Comparison of ENCODE assay signal across 24 mouse cellular contexts in the genomic region with DNA sequence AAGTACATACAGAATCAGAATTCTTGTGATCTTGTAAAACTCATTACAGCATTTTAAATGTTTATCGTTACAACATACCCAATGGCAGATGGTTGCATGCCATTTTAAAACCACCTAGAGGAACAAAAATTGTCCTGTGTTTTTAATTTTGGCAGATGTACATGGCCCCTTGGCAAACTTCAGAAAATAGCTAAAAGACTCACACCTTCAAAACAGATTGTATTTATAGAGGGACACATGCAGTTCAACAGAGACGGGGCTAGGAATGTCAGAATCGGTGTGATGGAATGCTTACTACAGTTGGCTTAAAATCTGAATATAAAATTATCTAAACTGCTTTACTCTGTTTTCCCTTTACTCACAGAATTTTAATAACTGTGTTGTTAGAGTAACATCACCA.
DNase-seq lines count a peak whose midpoint lies in the region; ATAC-seq lines count a peak whose summit lies in the region.
"Had no signal": no experiment of that assay in that cellular context is flagged by ENCODE, and none has a peak within 500 bp of the region (broad histone marks: within the 10 kb centered on the region; RNA-seq: fewer than 3 reads in every experiment).

No protein-coding gene starts in this region.

- no peaks in the 10 kb centered on the region for H3K36me3 ChIP-seq in forebrain, embryonic 14.5 days (ENCODE audit: control insufficient read depth, insufficient read depth, low read length)
- H3K36me3 ChIP-seq in forebrain, embryonic 12.5 days (replicated peaks) = no peaks in the 10 kb centered on the region
- H3K36me3 ChIP-seq in forebrain, embryonic 16.5 days (ENCODE audit: control insufficient read depth, insufficient read depth) = no peaks in the 10 kb centered on the region
- H3K36me3 ChIP-seq in forebrain, embryonic 13.5 days (ENCODE audit: poor library complexity, severe bottlenecking) = no peaks in the 10 kb centered on the region
- H3K36me3 ChIP-seq: embryonic facial prominence, embryonic 10.5 days; embryonic facial prominence, embryonic 12.5 days; G1E had no signal

- H3K9ac ChIP-seq in forebrain, embryonic 14.5 days (ENCODE audit: low read length) = no peak overlapping the region
- no peak overlapping the region for H3K9ac ChIP-seq in forebrain, embryonic 12.5 days
- no peak overlapping the region for H3K9ac ChIP-seq in forebrain, embryonic 16.5 days (replicated peaks; ENCODE audit: low read depth, low read length)
- no peak overlapping the region for H3K9ac ChIP-seq in forebrain, embryonic 13.5 days
- H3K9ac ChIP-seq: embryonic facial prominence, embryonic 12.5 days had no signal

- H3K4me3 ChIP-seq in forebrain, embryonic 14.5 days (ENCODE audit: low read depth, low read length) = no peak overlapping the region
- no peak overlapping the region for H3K4me3 ChIP-seq in forebrain, embryonic 12.5 days (replicated peaks)
- no peak overlapping the region for H3K4me3 ChIP-seq in forebrain, embryonic 16.5 days (replicated peaks; ENCODE audit: low read length)
- no peak overlapping the region for H3K4me3 ChIP-seq in forebrain, embryonic 13.5 days
- H3K4me3 ChIP-seq: embryonic facial prominence, embryonic 10.5 days; embryonic facial prominence, embryonic 12.5 days; gastrocnemius, adult 2 months had no signal

- WGBS in forebrain, embryonic 14.5 days = 79% methylated on average over 3 of the region's 3 CpGs
- 93% methylated on average over 3 of the region's 3 CpGs for WGBS in forebrain, embryonic 12.5 days
- whole genome bisulfite sequencing in forebrain, embryonic 16.5 days = 62% methylated on average over 3 of the region's 3 CpGs
- WGBS in forebrain, embryonic 13.5 days = 85% methylated on average over 3 of the region's 3 CpGs

- no peak overlapping the region for H3K4me2 ChIP-seq in forebrain, embryonic 14.5 days (ENCODE audit: low read length)
- H3K4me2 ChIP-seq in forebrain, embryonic 12.5 days = no peak overlapping the region
- H3K4me2 ChIP-seq in forebrain, embryonic 16.5 days (ENCODE audit: low read length) = no peak overlapping the region
- H3K4me2 ChIP-seq in forebrain, embryonic 13.5 days = no peak overlapping the region
- H3K4me2 ChIP-seq: embryonic facial prominence, embryonic 12.5 days had no signal

- H3K27me3 ChIP-seq in forebrain, embryonic 14.5 days (replicated peaks; ENCODE audit: control insufficient read depth, insufficient read depth, low read length) = no peaks in the 10 kb centered on the region
- no peaks in the 10 kb centered on the region for H3K27me3 ChIP-seq in forebrain, embryonic 12.5 days
- H3K27me3 ChIP-seq in forebrain, embryonic 16.5 days (replicated peaks; ENCODE audit: control insufficient read depth, insufficient read depth, low read length) = no peaks in the 10 kb centered on the region
- H3K27me3 ChIP-seq in forebrain, embryonic 13.5 days = no peaks in the 10 kb centered on the region
- H3K27me3 ChIP-seq: CH12.LX; embryonic facial prominence, embryonic 12.5 days; Patski had no signal

- H3K27ac ChIP-seq in forebrain, embryonic 14.5 days (ENCODE audit: low read depth, low read length) = no peak overlapping the region
- no peak overlapping the region for H3K27ac ChIP-seq in forebrain, embryonic 12.5 days
- H3K27ac ChIP-seq in forebrain, embryonic 16.5 days (ENCODE audit: low read length) = no peak overlapping the region
- H3K27ac ChIP-seq in forebrain, embryonic 13.5 days = no peak overlapping the region
- H3K27ac ChIP-seq: embryonic facial prominence, embryonic 10.5 days; embryonic facial prominence, embryonic 12.5 days; gastrocnemius, adult 2 months had no signal

- 0 out of 2 replicates have a peak, but pooled peaks have one; percentile 23 for ATAC-seq in forebrain, embryonic 14.5 days
- ATAC-seq in forebrain, embryonic 12.5 days (ENCODE audit: low FRiP score) = no peak
- peak; percentile 67 for ATAC-seq in forebrain, embryonic 16.5 days
- ATAC-seq in forebrain, embryonic 13.5 days = no peak; the same call in 1 of the 2 replicates
- ATAC-seq: activated CD4-positive, CD25-positive, alpha-beta regulatory T cell, adult 4 months; CD4-positive, CD25-positive, alpha-beta regulatory T cell, adult 4 months; Patski had no signal

- no peaks in the 10 kb centered on the region for H3K9me3 ChIP-seq in forebrain, embryonic 14.5 days (replicated peaks; ENCODE audit: control insufficient read depth, low read length)
- H3K9me3 ChIP-seq in forebrain, embryonic 12.5 days = no peaks in the 10 kb centered on the region
- H3K9me3 ChIP-seq in forebrain, embryonic 16.5 days (ENCODE audit: control insufficient read depth, low read length) = no peaks in the 10 kb centered on the region
- H3K9me3 ChIP-seq in forebrain, embryonic 13.5 days (replicated peaks) = no peaks in the 10 kb centered on the region
- H3K9me3 ChIP-seq: embryonic facial prominence, embryonic 10.5 days; embryonic facial prominence, embryonic 12.5 days; G1E had no signal

- DNase-seq in forebrain, embryonic 14.5 days (ENCODE audit: low spot score) = peak; percentile 44
- peak; percentile 3 for DNase-seq in layer of hippocampus, adult 9-11 months
- no peak for DNase-seq in layer of hippocampus, adult 8-10 months (ENCODE audit: low spot score in 2 of 2)
- peak; percentile 9 for DNase-seq in telencephalon, adult 2 months (ENCODE audit: low read depth, low spot score)
- DNase-seq in cerebellum, adult 11-12 months = no peak
- DNase-seq: adrenal gland, adult 8-10 months; adrenal gland, postnatal 14 days; adrenal gland, postnatal 36 days; B cell, adult 2 months; cerebellum, adult 18-20 months; cerebellum, adult 8-10 months; cerebellum, adult 9-11 months; cerebellum, postnatal 14 days; gastrocnemius, adult 2 months had no signal

- H3K4me1 ChIP-seq in forebrain, embryonic 14.5 days (ENCODE audit: control insufficient read depth, insufficient read depth, low read length) = no peaks in the 10 kb centered on the region
- no peaks in the 10 kb centered on the region for H3K4me1 ChIP-seq in forebrain, embryonic 12.5 days
- no peaks in the 10 kb centered on the region for H3K4me1 ChIP-seq in forebrain, embryonic 16.5 days (replicated peaks; ENCODE audit: control insufficient read depth, insufficient read depth, low read length)
- H3K4me1 ChIP-seq in forebrain, embryonic 13.5 days = no peaks in the 10 kb centered on the region
- H3K4me1 ChIP-seq: embryonic facial prominence, embryonic 10.5 days; embryonic facial prominence, embryonic 12.5 days had no signal

Comparison
In these comparisons a context has a peak if more than half of its experiments do, and no peak if none do; other contexts are left out.
1. ATAC-seq: peak in forebrain, embryonic 14.5 days (single experiment) and forebrain, embryonic 16.5 days (single experiment); none in forebrain, embryonic 12.5 days (single experiment) and forebrain, embryonic 13.5 days (single experiment).
2. DNase-seq: peak in forebrain, embryonic 14.5 days (single experiment), layer of hippocampus, adult 9-11 months (single experiment) and telencephalon, adult 2 months (single experiment); none in layer of hippocampus, adult 8-10 months (0 of 2) and cerebellum, adult 11-12 months (single experiment).